Mouse (Mus musculus) urinary bladder, postnatal 36 days (tissue): ENCODE measurements at regions not wholly inside any gene's neighbourhood (a gene's known extent, or its start where the extent isn't known, plus 50 kb on each side); places are given as distances from the start of the nearest gene placed in this dataset.
A peak's percentile ranks its signal among the peaks of the same experiment; 100 is the strongest.

ENCODE experiments used
- DNase-seq, 2 experiments: peaks; one replicate each; pipeline ENCODE4 v3.0.0; 2022; ENCODE audit warnings: low spot score in 2 of 2, mixed read lengths in 1 of 2

DNA sequence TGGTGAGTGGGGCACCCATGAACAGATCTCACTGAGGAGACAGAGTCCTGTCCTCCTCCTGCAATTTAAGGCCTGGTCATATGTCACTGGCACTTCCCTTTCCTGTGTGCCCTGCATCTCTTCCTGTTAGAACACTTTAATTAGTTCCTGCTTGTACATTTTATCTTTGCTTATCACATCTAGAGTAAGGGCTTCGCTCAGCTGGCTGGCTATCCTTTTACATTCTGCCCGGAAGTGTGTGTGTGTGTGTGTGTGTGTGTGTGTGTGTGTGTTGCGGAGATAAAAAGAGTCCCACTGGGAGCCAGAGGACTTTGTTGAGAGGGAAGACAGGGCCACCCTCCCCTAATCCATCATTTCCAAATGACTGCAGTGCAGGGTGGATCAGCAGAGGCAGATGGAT, 238.6 kb downstream of the Gadd45g start:
- DNase-seq: no peak

DNA sequence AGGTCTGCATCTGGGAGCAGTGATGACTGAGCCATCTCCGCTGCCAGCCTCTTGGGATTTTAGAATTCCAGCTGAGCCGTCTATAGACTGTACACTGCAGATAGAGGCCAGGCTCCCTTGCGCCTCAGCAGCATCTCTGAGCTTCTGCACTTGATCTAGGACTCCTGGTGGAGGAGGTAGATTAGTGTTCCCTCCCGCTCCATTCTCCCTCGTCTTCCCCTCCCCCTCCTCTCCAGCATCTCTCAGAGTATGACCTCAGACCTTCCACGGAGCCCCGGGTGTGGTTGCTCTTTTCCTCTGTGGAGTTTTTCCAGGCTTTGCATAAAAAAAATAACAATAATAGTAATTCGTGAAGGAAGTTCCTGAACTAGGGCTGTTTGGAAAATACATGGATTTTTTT, 241.8 kb downstream of the Gadd45g start:
- DNase-seq: no peak

DNA sequence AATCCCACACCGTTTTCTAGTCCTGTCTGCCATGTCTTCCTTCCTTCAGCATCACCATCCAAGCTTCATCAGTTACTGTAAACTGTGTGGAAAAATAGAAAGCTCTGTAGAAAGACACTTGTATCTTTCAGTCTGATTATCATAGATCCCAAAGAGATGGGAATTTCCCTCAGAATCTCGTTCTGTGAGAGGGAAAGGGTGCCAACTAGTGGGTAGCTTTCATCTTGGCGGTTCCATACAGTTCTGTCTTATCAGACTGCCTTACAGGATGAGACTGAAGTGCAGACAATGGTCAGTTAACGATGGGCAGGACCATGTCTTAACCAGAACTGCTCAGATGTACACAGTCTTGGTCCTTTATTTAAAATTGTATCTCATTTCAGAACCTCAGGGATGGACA, 243.9 kb downstream of the Gadd45g start:
- DNase-seq: no peak

DNA sequence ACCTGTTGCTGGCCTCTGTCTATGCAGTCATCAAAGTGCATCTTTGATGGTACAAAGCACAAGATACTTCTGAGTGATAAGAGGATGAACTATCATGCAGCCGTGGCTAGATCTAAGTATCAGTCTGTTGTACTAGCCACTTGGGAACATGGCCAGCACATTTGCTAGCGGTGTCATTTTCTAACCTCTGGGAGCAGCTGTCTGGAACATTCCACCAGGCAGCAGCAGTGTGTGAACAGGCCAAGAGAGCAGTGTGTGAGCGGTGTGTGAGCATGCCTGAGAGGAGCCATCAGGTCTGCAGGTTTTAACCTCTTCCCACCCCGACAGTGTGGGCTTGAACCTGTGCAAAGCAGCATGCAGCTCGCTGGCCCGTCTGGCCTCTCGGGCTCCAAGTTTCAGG, 248.3 kb downstream of the Gadd45g start:
- DNase-seq: no peak

DNA sequence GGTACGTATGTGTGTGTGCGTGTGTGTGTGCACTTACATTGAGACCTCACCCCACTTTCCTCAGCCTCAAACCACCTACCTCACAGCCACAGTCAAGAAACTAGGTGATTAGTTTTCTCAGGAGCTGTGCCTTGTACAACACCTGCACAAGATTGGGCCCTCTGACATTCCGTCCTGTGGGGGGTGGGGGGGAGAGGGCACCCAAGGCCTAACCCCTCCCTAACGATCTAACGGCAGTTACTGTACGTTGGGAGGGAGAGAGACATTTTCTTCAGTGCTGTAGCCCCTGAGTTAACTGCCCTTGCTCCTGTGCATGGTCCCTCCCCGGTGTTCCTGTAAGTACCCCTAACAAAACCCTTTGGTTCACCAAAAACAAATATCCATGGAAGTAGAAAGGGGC, 250.0 kb downstream of the Gadd45g start:
- DNase-seq: no peak

DNA sequence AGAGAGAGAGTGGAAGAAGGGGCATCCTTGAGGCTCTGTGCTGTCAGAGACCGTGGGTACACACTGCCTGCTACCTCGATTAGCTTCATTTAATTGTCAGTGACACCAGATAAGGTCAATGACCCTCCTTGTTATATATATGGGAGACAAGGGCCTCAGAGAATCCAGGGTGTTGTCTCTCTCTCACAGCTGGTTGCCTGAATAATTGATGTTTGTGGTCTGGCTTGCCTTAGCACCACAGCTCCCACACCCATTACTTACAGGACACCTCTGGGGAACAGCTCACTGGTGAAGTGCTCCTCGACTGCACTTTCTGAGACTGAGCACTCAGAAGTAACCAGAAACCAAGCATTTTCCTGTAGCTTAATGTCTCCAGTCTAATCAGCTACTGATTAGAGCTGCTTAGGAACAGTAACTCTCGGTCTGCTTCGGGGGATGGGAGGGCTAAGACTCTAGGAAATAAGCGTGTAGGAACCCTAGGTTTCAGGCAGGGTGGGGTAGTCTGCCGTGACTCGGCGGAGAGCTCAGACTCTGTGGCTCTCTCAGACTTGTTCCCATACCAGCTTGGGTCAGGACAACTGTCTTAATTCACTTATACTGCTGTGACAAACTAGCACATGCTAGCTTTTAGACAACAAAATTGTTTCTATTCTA, 259.6 kb downstream of the Gadd45g start:
- no peak for DNase-seq

DNA sequence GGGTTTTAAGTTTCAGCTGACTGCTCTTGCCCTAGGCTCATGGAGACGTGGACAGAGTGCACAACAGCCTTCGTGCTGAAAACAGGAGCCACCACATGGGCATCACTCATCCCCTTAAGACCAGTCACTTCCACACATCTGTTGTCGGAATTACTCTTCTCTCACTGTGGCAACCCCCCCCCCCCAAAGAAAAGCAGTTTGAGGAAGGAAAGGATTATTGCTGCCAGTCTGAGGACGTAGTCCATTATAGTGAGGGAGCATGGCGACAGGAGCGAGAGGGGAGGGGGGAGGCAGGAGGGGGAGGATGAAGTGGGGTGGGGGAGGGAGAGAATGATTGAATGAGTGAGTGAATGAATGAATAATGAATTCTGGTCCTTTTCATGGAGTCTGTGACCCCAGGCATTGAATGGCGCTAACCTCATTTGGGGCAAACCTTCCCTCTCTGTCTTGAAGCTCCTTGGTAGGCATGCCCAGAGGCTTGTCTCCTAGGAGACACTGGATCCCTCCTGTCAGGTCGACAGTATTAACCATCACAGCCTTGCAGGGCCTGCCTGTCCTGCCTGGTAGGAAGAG, 262.0 kb downstream of the Gadd45g start:
- no peak for DNase-seq

DNA sequence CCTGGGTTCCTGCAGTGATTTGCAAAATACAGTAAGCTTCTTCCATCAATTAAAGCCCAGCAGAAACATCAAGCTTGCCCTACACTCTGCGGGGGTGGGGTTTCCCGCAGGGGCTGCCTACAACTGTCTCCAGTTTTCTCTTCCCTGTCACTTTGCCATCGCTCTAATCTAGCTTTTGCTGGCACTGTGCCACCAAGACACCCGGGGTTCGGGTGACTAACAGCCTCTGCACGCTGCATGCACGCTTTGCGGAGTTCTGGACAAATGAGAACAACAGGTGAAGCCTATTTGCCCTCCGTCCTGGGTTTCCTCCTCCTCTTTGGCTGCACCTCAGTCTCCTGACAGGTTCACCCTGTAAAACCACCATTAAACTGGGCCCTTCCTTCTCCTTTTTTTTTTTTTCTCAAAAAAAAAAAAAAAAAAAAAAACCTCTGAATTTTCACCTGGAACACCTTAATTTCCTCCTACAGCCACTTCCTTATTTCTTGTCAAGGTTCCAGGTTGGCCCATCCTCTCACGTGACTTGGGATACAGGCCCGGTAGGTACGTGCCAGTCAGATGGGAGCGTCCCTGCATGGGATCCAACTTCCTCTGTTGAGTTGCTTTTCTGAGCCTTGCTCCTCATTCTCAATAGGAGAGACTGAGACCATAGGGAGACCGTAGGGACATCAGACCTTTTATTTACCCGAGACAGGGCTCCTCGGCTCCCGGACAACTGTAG, 262.7 kb downstream of the Gadd45g start:
- peak; percentile 26 to 30 for DNase-seq

DNA sequence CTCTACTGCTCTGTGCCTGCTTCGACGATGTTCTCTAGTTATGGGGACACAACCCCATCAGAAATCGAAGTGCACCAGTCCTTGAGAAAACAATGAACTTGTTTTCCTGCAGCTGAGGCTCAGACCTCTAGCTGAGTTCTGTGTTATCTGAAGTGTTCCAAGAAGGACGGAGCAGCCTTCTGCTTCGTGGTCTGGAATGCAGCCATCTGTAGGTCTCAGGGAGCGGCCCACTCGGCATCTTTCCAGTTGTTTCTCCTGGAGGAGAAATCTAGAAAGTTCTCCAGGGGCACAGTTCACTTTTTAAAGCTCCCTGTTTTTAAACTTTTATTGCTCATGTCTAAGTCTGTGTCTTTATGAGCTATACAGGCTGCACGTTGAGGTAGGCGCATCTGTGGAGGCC, 264.3 kb downstream of the Gadd45g start:
- no peak for DNase-seq

DNA sequence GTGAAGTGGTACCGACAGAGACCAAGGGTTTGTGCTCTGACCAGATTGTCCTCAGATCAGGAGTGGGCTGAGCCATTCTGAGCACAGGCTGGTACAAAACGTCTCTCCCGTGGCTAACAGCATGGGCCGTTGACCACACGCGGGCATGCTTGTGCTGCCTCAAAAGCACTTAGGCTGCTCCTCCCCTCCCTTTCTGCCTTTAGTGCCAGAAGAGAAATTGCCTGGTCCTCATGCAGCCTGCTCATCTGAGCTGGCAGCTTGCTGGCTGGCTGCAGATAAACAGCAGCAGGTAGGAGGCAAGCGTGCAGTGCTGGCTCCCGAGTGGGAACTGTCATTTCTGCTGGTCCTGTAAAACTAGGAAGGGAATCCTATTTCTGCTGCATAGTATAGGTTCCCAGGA, 267.1 kb downstream of the Gadd45g start:
- no peak for DNase-seq

DNA sequence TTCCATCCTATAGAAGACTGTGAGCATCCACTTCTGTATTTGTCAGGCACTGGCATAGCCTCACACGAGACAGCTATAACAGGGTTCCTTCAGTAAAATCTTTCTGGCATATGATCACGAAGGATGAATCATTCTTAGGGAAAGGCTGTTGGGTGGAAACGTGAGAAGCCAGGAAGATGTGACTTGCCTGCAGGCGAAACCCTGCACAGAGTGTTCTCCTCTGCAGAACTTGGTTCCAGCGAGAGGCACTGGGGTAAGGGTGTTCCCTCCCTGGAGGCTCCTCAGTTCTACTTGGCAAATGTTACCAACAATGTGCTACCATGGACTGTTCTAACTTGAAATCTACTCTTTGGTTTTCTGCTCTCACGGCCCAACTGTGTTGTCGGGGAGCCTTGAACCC, 268.0 kb downstream of the Gadd45g start:
- peak in 1 of 2 experiments; percentile 30 for DNase-seq

DNA sequence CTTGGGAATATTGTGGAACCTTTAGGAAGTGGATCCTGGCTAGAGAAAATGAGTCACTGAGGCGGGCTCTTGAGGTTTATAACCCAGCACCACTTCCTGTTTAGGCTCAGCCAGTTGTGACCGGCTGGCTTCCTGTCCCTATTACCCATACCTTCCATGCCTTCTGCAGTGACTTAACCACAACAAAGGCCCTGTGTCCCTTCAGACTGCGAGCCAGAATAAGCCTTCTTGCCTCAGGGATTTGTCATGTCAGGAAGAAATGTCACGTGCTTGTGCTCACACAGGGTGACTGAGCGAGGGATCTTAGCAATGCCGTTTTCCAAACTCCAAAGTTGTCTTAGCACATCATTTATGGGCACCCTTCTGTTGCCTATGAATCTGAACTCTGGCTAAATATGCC, 268.5 kb downstream of the Gadd45g start:
- no peak for DNase-seq

DNA sequence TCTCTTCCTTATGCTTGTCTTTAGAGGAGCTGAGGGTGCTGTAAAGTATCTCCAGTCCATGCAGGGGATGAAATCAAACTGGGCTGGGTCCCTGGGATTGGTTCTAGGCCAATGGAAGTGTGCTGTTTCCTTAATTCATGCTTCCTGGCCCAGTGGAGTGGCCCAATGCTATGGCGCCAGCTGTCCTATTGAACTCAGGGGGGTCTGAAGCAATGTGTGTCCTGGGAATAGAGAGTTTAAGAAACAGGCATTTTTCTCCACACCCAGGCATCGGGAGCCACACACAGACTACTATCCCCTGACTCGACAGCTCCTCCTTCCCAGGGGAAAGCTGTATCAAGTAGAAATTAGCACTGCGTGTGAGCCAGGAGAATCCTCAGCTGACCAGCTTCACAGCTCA, 269.8 kb downstream of the Gadd45g start:
- DNase-seq: peak in 1 of 2 experiments; percentile 14

DNA sequence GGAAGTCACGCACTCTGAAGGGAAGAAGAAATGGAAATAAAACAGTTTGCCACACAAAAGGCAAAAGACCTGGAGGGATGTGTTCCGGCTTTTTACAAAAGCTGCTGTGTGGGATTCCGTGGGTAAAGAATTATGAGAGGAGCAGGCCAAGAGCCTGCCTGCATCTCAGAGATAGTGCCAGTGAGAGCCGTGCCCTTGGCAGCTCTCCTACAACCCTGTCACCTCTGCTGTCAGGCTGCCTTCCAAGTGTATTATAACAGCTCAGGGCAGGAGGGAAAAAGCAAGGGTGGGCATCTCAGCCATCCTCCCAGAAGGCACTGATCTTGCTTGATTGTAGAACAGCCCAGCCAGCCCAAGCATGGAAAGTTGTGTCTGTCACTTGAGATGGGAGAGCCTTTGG, 270.3 kb downstream of the Gadd45g start:
- DNase-seq: no peak

DNA sequence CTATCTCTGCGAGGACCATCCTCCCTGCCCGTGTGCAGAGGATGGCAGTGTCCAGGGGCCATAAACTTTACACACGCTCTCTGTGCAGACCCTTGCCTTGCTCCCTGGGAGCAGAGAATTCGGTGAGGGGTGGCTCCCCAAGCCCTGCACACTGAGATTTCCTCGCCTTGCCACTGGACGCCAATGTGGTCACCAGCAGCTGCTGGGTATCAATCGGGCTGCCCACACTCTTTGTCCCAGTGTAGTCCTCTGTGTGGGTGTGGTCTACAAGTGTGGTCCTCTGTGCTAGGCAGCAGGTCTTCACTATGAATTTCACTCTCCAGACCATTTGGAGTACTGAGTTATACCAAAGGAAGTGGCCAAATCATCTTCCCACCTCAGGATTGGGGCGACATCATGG, 274.3 kb downstream of the Gadd45g start:
- DNase-seq: no peak

DNA sequence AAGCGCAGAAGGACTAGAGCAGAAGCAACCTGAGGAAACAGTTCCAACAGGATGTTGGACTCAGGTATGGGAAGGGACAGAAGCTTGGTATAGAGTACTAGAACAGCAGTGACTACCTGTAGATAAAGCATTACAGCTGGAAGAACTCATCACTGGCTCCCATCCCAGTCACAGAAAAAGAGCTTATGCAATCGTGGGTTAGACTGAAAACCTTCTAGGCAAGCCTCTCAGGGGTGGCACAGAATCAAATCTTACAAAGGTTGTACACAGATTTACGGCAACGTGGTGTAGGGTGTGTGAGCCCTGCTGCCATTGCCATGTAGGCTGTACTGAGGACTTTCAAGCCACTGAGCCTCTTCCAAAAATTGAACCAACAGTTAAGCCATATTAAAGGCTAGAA, 278.6 kb downstream of the Gadd45g start:
- peak in 1 of 2 experiments; percentile 27 for DNase-seq

DNA sequence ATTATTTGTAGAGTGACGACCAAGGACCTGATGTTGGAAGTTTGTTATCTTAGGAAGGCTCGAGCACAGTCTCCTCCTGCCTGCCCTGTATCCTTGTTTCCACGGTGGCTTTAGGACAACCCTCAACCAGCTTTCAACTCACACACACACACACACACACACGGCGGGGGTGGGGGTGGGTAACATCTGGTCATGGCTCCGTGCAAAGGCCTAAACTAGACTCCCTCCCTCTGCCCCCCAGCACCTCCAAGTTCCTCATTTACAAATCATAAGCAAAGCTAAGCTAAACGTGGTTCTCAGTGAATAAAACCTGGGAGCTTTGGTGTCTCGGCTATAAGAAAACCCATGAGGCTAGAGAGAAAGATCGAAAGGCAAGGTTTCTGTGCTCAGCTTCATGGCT, 281.3 kb downstream of the Gadd45g start:
- DNase-seq: no peak

DNA sequence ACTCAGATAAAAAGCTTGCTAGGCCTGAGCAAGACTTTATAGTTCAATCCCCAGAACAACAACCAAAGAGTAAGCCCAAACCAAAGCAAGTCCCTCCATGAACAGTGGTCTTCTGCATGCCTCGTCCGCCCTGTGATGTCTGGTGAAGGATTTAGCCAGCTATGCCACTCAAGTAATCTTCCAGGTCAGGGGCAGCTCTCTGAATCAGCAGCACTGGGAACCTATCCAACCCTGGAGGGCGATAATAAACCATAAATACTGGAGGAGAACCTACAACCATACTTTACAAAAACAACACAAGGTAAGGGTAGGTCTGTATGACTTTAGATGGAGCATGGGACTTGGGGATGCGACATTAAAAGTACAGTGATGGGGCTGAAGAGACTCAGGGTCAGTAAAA, 283.0 kb downstream of the Gadd45g start:
- no peak for DNase-seq

DNA sequence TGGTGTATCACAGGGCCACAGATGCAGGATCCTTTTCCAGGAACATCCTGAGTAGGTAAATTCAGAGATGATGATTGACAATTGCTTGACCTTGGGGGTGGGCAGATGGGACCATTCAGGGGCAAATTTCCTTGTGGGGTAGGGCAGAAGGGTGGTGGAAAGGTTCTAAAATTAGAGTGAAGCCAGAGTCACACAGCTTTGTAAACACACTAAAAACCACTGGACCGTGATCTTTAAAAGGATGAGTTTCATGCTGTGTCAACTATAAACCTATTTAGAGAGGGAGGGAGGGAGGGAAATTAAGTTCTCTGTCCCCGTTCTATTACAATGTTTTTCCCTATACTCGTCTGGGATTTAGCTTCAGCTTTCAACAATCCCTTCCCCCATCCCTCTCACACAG, 286.7 kb downstream of the Gadd45g start:
- no peak for DNase-seq

DNA sequence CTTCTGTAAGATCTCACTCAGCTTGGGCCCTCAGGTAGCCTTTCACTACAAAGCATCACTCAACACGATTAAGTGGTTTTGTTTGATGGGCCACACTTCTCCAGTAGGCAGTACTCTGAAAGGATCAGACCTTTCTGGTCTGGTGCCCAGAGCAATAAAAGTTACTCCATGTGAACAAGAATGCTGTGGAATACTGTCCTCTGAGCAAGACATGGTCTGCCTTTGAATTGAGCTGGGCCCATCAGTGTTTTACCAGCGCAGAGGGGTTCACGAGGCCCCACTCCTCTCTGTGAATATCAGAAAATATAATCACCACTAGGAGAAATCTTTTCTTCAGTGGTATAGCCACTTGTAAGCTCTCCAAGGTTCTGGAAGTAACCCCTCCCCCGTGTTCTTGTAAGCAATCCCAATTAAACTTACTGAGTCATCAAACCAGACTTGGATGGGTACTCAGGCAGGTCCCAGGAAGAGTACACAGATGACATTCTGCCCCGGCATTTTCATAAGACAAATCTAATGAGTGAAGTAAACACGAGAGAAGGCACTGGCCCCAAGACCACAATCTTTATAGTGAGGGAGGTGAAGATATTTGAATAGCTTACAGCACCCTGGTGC, 292.0 kb downstream of the Gadd45g start:
- DNase-seq: no peak

DNA sequence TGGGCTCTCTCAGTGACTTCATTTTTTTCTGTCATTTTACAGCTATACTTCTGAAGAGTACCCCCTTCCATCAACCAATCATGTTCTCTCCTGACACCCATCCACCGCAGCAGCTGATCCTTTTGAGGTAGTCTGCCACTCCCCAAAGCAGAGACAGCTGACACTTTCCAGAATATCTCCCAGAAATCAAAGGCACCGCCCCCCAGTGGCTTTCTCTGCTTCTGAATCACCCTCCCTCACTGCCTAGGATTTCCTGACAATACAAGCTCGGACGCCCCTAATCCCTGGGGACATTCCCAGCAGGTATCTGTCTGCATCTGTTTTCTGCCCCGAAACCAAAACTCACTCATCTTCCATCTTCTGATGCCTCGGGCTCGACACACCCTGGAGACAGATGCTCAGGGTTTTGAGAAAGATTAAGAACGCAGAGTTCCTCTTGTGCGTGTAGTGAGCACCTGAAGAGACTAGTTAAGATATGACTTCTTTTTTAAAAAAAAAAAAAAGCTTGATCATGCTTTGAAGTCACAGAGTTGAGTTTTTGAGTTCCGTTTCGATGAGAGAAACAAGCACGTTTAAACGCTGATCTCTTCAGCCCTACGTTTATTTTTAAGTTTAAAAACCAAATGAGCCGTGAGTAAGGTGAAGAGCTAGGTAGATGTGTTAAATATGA, 292.8 kb downstream of the Gadd45g start:
- no peak for DNase-seq

DNA sequence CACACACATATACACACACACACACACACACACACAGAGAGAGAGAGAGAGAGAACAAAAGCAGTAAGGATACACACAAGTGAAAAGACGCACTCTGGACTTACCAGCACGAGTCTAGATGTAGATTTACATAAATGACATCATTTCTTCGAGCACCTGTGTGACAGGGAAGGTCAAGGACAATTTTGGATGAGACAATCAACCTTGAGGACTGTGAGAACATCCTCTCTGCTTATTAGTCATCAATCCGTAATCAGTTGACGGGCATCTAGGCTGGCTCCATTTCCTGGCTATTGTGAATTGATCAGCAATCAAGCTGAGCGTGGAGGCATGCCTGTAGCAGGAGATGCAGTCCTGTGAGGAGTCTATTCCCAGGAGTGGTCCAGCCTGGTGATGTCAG, 293.7 kb downstream of the Gadd45g start:
- no peak for DNase-seq
